Mouse (Mus musculus) hindbrain, postnatal 0 days (tissue): ENCODE data around the gene Dhx16. TPM values are rescaled to one million over a fixed set of nuclear protein-coding genes. Genes with fewer than 3 reads are reported as not detected.

Source experiments
- ATAC-seq: fragments of 200-750 bp; cut with Nextera tagmentation; 2 replicates; pipeline ENCODE4 v1.8.0; 2017; ENCODE audit warnings: mild to moderate bottlenecking, moderate TSS enrichment, moderate library complexity
- DNase-seq: peaks from one replicate; pipeline ENCODE4 v3.0.0-alpha.2; 2015; ENCODE audit warnings: low spot score
- H3K27ac ChIP-seq: fragments of 300-500 bp; sonication (generic); 2 replicates; pipeline ENCODE4 v1.5.1; 2014; ENCODE audit warnings: mild to moderate bottlenecking
- H3K27me3 ChIP-seq: fragments of 300-500 bp; sonication (generic); 2 replicates; pipeline ENCODE4 v1.6.1; 2014; ENCODE audit warnings: low read length, mixed read lengths; ENCODE audit not compliant: insufficient read depth
- H3K36me3 ChIP-seq: fragments of 300-500 bp; sonication (generic); 2 replicates; pipeline ENCODE4 v1.6.1; 2014; ENCODE audit warnings: low read length, mixed read lengths; ENCODE audit not compliant: insufficient read depth
- H3K4me1 ChIP-seq: fragments of 300-500 bp; sonication (generic); 2 replicates; pipeline ENCODE4 v1.6.1; 2014; ENCODE audit warnings: antibody characterized with exemption, low read length, mixed read lengths; ENCODE audit not compliant: insufficient read depth
- H3K4me2 ChIP-seq: fragments of 300-500 bp; sonication (generic); 2 replicates; pipeline ENCODE4 v1.6.1; 2014; ENCODE audit warnings: low read depth, mild to moderate bottlenecking, low read length, moderate library complexity, mixed read lengths
- H3K4me3 ChIP-seq: fragments of 300-500 bp; sonication (generic); 2 replicates; pipeline ENCODE4 v1.5.1; 2014; ENCODE audit warnings: low read length
- H3K9ac ChIP-seq: fragments of 300-500 bp; sonication (generic); replicated peaks from 2 replicates; pipeline ENCODE4 v1.6.1; 2014; ENCODE audit warnings: mild to moderate bottlenecking, low read length, moderate library complexity, mixed read lengths
- H3K9me3 ChIP-seq: fragments of 300-500 bp; sonication (generic); 2 replicates; pipeline ENCODE4 v1.6.1; 2016; ENCODE audit warnings: low read length, mixed read lengths
- CTCF ChIP-seq: IDR thresholded peaks from 2 replicates; pipeline ENCODE4 v1.5.1; 2016; ENCODE audit warnings: antibody characterized with exemption, control low read depth, low read depth
- WGBS: fragments of 180-500 bp; shearing (Covaris S2); extraction: QIAGEN DNeasy Blood & Tissue Kit; methylation state at CpG from one replicate; pipeline ENCODE4 v1.1.7; 2014; 5-methylcytosine and 5-hydroxymethylcytosine counted together
- polyA plus RNA-seq: library from polyadenylated mRNA; unstranded; fragments of >200 nt; fragmentation: Nextera tagmentation; extraction: Ambion mirVana; gene quantifications from 2 replicates; pipeline ENCODE4 v1.2.1, GENCODE M21; 2015
- total RNA-seq: library from RNA; depleted of rRNA; stranded (reverse); fragments of >200 nt; gene quantifications from 2 replicates; pipeline ENCODE4 v1.2.3, GENCODE M21; 2014

Gene Dhx16
- total and polyA plus RNA-seq, 2 experiments from 2014 or later = 23.1 to 33.2 TPM

DNA sequence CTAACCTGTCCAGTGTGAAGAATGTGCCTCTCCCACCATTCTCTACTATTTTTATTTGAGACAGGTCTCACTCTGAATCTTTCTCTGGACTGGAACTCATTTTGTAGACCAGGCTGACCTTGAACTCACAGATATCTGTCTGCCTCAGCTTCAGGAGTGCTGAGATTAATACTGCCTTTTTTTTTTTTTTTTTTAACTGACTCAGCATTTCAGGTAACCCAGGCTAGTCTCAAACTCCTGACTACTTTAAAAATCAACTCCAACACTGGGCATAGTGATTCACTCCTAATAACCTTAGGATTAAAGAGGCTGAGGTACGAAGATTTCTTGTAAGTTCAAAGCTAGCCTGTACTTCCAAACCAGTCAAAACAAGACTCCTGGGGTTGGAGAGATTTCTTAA lies 26.0 kb downstream of the Dhx16 start:
- 94% methylated on average over 1 of the region's 1 CpGs for WGBS
- Histone ChIP-seq H3K4me3 (no peak overlapping the region), H3K27me3 (no peaks in the 10 kb centered on the region), H3K9me3 (no peaks in the 10 kb centered on the region), H3K4me1 (peaks cover 14% of the 10 kb centered on the region), H3K9ac (no peak overlapping the region), H3K4me2 (no peak overlapping the region), H3K36me3 (peaks cover 25% of the 10 kb centered on the region), H3K27ac (no peak overlapping the region)
- ATAC-seq (no peak), DNase-seq (no peak)
- TF ChIP-seq CTCF = no peak

DNA sequence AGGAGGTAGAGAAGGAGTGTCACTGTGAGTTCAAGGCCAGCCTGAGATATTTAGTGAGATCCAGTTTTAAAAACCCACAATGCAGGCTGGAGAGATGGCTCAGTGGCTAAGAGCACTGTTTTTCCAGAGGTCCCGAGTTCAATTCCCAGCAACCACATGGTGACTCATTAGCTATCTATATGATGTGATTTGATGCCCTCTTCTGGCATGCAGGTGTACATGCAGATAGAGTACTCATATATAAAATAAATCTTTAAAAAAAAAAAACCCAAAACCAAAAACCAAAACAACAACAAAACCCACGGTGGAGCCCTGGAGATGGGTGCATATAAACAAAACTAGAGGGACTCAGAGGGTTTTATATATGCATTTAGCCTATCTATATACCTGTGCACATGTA lies 28.0 kb downstream of the Dhx16 start:
- Histone ChIP-seq H3K4me1 (peaks cover 14% of the 10 kb centered on the region), H3K27ac (no peak overlapping the region), H3K9me3 (no peaks in the 10 kb centered on the region), H3K4me3 (no peak overlapping the region), H3K4me2 (no peak overlapping the region), H3K36me3 (peaks cover 24% of the 10 kb centered on the region), H3K27me3 (no peaks in the 10 kb centered on the region), H3K9ac (no peak overlapping the region)
- WGBS = 78% methylated on average over 2 of the region's 2 CpGs
- no peak for ATAC-seq
- peak; percentile 31; the same call in 1 of the 2 replicates for TF ChIP-seq CTCF
- DNase-seq = no peak

DNA sequence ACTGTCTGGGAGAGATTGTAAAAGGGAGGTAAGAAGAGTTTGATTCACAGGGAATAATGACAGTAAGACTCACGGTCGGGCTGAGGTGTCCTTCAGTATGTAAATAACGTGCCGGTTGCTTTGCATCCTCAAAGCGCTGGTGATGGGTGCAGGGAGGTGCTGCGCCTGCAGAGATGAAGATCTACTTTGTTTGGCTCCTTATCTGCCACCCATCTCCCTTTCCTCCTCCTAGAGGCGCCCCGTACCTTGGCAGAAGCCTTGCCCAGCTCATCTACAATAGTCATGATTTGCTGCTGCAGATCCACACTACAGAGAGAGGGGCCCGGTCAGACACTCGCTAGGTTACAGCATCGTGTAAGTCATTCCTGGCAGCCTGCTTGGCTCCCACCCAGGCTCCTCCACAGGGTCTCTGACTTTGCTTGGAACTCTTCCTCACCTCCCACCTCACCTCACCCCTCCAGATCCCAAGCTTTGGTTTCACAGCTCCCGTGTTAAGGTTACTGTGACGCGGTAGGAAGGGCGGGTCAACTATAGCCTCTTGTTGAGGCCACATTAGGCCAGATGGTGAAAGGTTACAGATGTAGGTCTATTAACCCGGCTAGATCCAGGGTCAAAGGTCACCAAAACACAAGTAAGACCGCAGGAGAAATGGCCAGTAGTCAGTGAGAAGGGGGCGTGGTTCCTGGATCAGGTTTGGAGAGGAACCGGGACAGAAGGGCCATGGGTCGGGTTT lies 29.7 kb downstream of the Dhx16 start:
- Histone ChIP-seq H3K27ac (peak overlapping the region; percentile 77), H3K4me2 (peak overlapping the region; percentile 87), H3K27me3 (no peaks in the 10 kb centered on the region), H3K36me3 (peaks cover 24% of the 10 kb centered on the region; the same call in 1 of the 2 replicates), H3K9ac (peak overlapping the region; percentile 63), H3K4me3 (peak overlapping the region; percentile 55), H3K4me1 (peaks cover 14% of the 10 kb centered on the region), H3K9me3 (no peaks in the 10 kb centered on the region)
- 18% methylated on average over 20 of the region's 20 CpGs for WGBS
- DNase-seq = no peak
- TF ChIP-seq CTCF = no peak
- peak; percentile 5; the same call in 1 of the 2 replicates for ATAC-seq

DNA sequence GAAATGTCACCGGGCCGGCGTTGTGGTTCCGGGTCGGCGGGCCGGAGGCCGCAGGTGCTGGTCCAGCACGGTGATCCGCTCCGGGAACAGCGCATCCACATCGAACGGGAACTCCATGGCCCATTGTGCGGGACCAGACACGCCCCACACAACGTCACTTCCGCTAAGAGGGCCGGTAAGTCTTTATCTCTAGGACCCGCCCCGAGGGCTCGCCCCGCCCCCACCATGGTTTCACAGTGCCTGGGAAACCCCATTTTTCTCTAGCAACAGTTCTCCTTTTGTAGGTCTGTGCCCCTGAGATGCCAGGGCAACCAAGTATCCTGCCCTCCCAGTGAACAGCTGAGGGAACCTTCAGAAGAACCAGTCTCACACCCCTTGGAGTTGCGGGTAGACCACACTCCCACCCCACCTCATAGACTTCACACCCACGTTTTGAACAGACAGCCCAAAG lies 30.3 kb downstream of the Dhx16 start, which contains the start of gene Atat1:
Gene Atat1, minus strand, starts transcription at position 157 of the 451 bp plus-strand sequence.
- no peaks in the 10 kb centered on the region for H3K9me3 ChIP-seq
- H3K9ac ChIP-seq = peak within 1 kb of the TSS; percentile 63
- H3K27me3 ChIP-seq = no peaks in the 10 kb centered on the region
- TF ChIP-seq CTCF = no peak
- H3K4me2 ChIP-seq = peak within 1 kb of the TSS; percentile 87
- H3K27ac ChIP-seq = peak within 1 kb of the TSS; percentile 77
- DNase-seq (peak; percentile 97), ATAC-seq (peak; percentile 95)
- H3K36me3 ChIP-seq = peaks cover 21% of the 10 kb centered on the region; the same call in 1 of the 2 replicates
- peaks cover 14% of the 10 kb centered on the region for H3K4me1 ChIP-seq
- 4% methylated on average over 25 of the region's 25 CpGs for WGBS
- H3K4me3 ChIP-seq = peak within 1 kb of the TSS; percentile 55

DNA sequence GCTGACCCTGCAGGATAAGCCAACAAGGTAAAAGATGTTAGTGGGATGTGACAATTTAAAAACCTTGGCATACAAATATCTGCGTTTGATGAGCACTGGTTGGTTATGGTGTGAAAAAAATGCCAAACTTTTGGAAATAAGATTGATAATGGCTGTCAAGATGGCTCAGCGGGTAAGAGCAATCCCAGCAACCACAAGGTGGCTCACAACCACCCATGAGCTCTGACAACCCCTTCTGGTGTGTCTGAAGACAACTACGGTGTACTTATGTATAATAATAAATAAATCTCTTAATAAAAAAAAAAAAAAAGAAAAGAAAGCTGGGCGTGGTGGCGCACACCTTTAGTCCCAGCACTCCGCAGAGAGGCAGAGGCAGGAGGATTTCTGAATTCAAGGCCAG lies 35.4 kb downstream of the Dhx16 start:
- no peak for ATAC-seq
- H3K4me3 ChIP-seq = no peak overlapping the region
- 82% methylated on average over 6 of the region's 6 CpGs for WGBS

DNA sequence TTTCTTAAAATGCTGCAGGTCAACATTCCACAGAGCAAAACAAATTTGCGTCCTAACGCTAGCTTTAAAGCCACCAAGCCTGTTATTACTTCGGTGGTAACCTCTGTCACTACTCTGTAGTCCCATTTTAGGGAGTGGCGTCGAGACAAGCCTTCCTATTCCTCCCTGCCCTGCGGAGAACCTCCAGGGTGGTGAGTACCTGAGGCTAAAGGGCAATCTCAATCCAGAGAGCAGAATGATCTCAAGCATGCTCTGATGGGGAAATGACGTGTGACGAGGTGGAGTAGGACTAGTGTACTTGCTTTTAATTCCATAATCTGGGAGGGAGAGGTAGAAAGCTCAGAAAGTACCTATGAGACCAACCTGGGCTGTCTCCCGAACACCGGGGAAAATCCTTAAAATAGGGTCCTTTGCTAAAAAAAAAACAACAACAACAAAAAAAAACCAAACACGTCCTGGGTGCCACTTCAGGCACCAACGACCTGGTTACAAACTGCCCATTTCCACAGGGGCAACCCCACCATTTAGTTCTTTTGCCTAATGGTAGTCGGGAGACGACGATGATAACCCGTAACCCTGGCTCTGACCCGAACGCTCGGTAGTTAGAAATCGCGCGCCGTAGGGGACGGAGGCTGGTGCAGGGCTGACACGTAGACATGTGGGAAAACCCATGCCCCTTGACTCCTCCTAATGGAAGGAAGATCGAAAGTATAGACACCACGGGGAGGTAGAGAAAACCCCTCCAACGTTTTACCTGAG lies 36.1 kb downstream of the Dhx16 start:
- Histone ChIP-seq H3K36me3 (peaks cover 13% of the 10 kb centered on the region; the same call in 1 of the 2 replicates), H3K27me3 (no peaks in the 10 kb centered on the region), H3K9ac (peak overlapping the region; percentile 97), H3K4me1 (peaks cover 16% of the 10 kb centered on the region), H3K4me3 (peak overlapping the region; percentile 73), H3K27ac (peak overlapping the region; percentile 98), H3K9me3 (no peaks in the 10 kb centered on the region), H3K4me2 (peak overlapping the region; percentile 90)
- DNase-seq (peak; percentile 16), ATAC-seq (no peak)
- no peak for TF ChIP-seq CTCF
- WGBS = 3% methylated on average over 28 of the region's 28 CpGs

More for the DNA sequence above, 35.4 kb downstream of the Dhx16 start:
- TF ChIP-seq CTCF = no peak; the same call in 1 of the 2 replicates
- Histone ChIP-seq H3K9me3 (no peaks in the 10 kb centered on the region), H3K27me3 (no peaks in the 10 kb centered on the region), H3K4me1 (peaks cover 9% of the 10 kb centered on the region), H3K9ac (no peak overlapping the region), H3K36me3 (peaks cover 13% of the 10 kb centered on the region; the same call in 1 of the 2 replicates), H3K4me2 (peak overlapping the region; percentile 90; the same call in 1 of the 2 replicates), H3K27ac (no peak overlapping the region)
- no peak for DNase-seq
